Mouse (Mus musculus) activated CD4-positive, CD25-positive, alpha-beta regulatory T cell (primary cell): ENCODE data around the gene Vmn1r72. TPM values are rescaled to one million over a fixed set of nuclear protein-coding genes. Genes with fewer than 3 reads are reported as not detected.

Source experiments
- polyA plus RNA-seq, 2 experiments: library from polyadenylated mRNA; unstranded; fragments of 100-300 nt; shearing (Covaris generic); gene quantifications; one replicate each; pipeline ENCODE4 v1.2.1; 2017

Vmn1r72 gene
- under 1 TPM in 1 of 2 experiments, not detected in 1; 0.04 TPM for polyA plus RNA-seq

DNA sequence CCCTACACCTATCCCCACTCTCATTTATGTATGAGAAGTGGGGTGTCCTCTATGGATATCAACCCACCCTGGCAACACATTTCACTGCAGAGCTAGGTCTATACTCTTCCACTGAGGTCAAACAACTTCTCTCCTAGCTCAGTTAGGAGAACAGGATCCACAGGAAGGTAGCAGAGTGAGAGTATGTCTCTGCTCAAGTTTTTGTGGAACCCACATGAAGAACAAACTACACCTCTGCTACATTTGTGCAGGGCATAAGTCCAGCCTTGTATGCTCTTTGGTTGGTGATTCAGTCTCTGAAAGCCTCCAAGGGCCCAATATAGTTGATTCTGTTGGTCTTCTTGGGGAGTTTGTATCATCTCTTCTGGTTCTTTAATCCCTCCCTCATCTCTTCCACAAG is at the start of gene Vmn1r72:
Vmn1r72 (minus strand) TSS at position 101 of the 400 bp plus-strand sequence.

Other genes starting within 250 kb of the Vmn1r72 start
- gene Zscan4-ps2, start 165.8 kb downstream of the Vmn1r72 start, polyA plus RNA-seq = under 1 TPM in 1 of 2 experiments, not detected in 1; 0.36 TPM
- gene Zscan4-ps3, start 70.8 kb downstream of the Vmn1r72 start, polyA plus RNA-seq = under 1 TPM in 1 of 2 experiments, not detected in 1; 0.25 TPM
- gene Vmn1r73, start 50.1 kb upstream of the Vmn1r72 start, polyA plus RNA-seq = not detected
- under 1 TPM in 1 of 2 experiments, not detected in 1; 0.05 TPM for gene Vmn1r74, start 153.8 kb upstream of the Vmn1r72 start, polyA plus RNA-seq
- gene Vmn1r75, start 194.5 kb upstream of the Vmn1r72 start, polyA plus RNA-seq = under 1 TPM in 1 of 2 experiments, not detected in 1; 0.23 TPM